Mouse (Mus musculus): Measurements from ENCODE around the gene Uhrf1.

DNA sequence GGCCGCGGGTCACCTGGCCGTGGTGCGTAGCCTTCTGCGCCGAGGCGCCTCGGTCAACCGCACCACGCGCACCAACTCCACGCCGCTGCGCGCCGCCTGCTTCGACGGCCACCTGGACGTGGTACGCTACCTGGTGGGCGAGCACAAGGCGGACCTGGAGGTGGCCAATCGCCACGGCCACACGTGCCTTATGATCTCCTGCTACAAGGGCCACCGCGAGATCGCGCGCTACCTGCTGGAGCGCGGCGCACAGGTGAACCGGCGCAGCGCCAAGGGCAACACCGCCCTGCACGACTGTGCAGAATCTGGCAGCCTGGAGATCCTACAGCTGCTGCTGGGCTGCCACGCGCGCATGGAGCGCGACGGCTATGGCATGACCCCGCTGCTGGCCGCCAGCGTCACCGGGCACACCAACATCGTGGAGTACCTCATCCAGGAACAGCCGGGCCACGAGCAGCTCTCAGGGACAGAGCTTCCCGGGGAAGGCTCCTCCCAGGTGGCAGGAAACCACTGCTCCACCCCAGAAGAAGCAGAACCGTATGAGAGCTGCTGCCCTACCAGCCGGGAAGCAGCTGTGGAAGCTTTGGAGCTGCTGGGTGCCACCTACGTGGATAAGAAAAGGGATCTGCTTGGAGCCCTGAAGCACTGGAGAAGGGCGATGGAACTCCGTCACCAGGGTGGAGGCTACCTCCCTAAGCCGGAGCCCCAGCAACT is 45.8 kb upstream of the Uhrf1 start:
- TF ChIP-seq ZNF384 (IDR thresholded peaks at IDR 0.05; ENCODE audit: low read depth, low read length) (no peak), ZC3H11A (IDR thresholded peaks at IDR 0.05; ENCODE audit: borderline replicate concordance, low read depth, low read length) (no peak), MAFK (IDR thresholded peaks at IDR 0.05; ENCODE audit: insufficient read depth, low read depth, low read length) (no peak), CHD2 (IDR thresholded peaks at IDR 0.05; ENCODE audit: low read depth, low read length) (no peak)

Measured in ES-E14 (cell line).